Comparison of ENCODE assay signal across 15 mouse cellular contexts in the genomic region with DNA sequence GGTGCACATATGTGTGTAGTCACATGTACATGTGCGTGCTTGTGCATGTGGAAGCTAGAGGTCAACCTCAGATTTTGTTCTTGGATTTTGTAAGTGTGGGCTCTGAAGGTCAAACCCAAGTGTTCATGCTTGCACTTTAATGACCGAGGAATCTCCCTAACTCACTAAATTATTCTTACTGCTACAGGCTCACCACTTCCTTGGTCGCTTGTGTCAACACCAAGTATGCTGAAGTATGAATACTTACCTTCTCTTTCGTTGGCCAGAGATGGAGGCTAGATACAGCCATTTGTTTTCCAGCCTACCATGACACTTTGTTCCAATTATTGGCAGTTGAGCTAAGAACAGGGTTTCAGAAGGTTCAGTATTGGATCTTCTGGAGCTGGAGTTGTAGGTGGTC.
"Had no signal": no experiment of that assay in that cellular context is flagged by ENCODE, and none has a peak within 500 bp of the region (broad histone marks: within the 10 kb centered on the region; RNA-seq: fewer than 3 reads in every experiment).

No protein-coding gene starts in this region.

- H3K4me1 ChIP-seq: limb, embryonic 10.5 days; midbrain, embryonic 12.5 days; neural tube, embryonic 15.5 days; stomach, embryonic 15.5 days had no signal

- H3K27ac ChIP-seq: layer of hippocampus, adult 2 months; limb, embryonic 10.5 days; liver, embryonic 15.5 days; macrophage; midbrain, embryonic 12.5 days; neural tube, embryonic 15.5 days; stomach, embryonic 15.5 days had no signal

- DNase-seq: kidney, adult 18-20 months; kidney, postnatal 10 days; kidney, postnatal 4 days; lung, adult 2 months; spleen, adult 18-20 months; thymus, adult 2 months; thymus, postnatal 25 days had no signal

- H3K27me3 ChIP-seq: liver, embryonic 15.5 days; megakaryocyte, embryonic 14.5 days; midbrain, embryonic 12.5 days; neural tube, embryonic 15.5 days; stomach, embryonic 15.5 days had no signal

- H3K4me3 ChIP-seq: layer of hippocampus, adult 2 months; limb, embryonic 10.5 days; liver, embryonic 15.5 days; midbrain, embryonic 12.5 days; neural tube, embryonic 15.5 days; stomach, embryonic 15.5 days had no signal

- H3K36me3 ChIP-seq: limb, embryonic 10.5 days; liver, embryonic 15.5 days; midbrain, embryonic 12.5 days; neural tube, embryonic 15.5 days; stomach, embryonic 15.5 days had no signal
